Mouse (Mus musculus): Measurements from ENCODE around the gene Tril. TPM values are rescaled to one million over a fixed set of nuclear protein-coding genes. Genes with fewer than 3 reads are reported as not detected.
A peak's percentile ranks its signal among the peaks of the same experiment; 100 is the strongest.

Gene Tril
- polyA plus RNA-seq (2016; fragmentation: Nextera tagmentation; extraction: Ambion mirVana): 86.9 and 97.3 TPM in 2 replicates

DNA sequence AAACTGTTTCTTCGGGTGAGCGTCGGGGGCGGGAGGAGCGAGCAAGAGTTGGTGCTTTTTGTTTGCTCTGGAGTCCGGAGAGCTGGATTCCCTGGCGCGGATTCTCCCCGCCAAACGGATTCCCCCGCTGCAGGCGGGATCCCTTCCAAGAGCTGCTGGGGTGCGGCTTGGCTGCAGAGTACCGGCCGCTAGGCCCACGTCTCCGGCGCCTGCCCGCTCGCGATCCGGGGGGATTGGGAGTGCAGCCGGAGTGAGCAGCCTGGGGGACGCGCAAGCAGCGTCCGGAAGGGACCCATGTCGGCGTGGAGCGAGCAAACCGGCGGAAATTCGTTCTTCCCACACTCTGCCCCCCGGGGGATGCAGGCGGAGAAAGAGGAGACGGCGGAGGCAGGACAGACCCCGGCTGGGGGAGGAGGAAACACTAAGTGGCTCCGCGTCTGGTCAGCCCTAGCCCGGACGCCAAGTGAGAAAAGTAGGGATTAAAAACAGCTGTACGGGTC lies at the start of gene Tril:
TSS of gene Tril (minus strand) at position 345 of the 500 bp plus-strand sequence.
- H3K27ac ChIP-seq: peak within 1 kb of the TSS; percentile 99
- peaks cover 28% of the 10 kb centered on the region for H3K36me3 ChIP-seq
- no peaks in the 10 kb centered on the region for H3K9me3 ChIP-seq (replicated peaks)
- H3K4me3 ChIP-seq: peak within 1 kb of the TSS; percentile 76
- peaks cover 57% of the 10 kb centered on the region for H3K4me1 ChIP-seq
- peaks cover 21% of the 10 kb centered on the region for H3K27me3 ChIP-seq (ENCODE audit: low read depth, poor library complexity, severe bottlenecking)
- DNase-seq (ENCODE audit: low spot score): peak; percentile 89
- WGBS: under 1% methylated on average over 43 of the region's 43 CpGs

DNA sequence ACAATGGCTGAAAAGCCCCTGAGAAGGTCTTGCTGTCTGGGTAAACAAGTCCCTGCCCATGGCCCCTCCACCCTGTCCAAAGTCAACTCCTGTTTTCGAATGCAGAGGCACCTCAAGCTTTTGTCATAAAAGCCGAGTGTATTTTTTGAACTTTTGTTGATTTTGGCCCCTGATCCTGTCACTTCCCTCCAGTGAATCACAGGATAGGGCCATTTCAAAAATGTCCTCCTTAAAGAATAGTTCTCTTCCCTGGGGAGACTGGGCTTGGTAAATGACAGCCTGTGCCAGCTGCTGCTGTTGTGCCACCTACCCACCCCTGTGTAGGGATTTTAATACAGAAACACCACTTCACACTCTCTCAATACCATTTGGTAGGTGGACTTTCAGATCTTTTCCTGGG lies 42.4 kb upstream of the Tril start:
- Histone ChIP-seq H3K36me3 (no peaks in the 10 kb centered on the region), H3K27me3 (ENCODE audit: low read depth, poor library complexity, severe bottlenecking) (no peaks in the 10 kb centered on the region), H3K27ac (no peak overlapping the region), H3K4me1 (peaks cover 6% of the 10 kb centered on the region), H3K9me3 (replicated peaks) (no peaks in the 10 kb centered on the region), H3K4me3 (no peak overlapping the region)
- 86% methylated on average over 2 of the region's 2 CpGs for WGBS
- DNase-seq (ENCODE audit: low spot score): no peak

DNA sequence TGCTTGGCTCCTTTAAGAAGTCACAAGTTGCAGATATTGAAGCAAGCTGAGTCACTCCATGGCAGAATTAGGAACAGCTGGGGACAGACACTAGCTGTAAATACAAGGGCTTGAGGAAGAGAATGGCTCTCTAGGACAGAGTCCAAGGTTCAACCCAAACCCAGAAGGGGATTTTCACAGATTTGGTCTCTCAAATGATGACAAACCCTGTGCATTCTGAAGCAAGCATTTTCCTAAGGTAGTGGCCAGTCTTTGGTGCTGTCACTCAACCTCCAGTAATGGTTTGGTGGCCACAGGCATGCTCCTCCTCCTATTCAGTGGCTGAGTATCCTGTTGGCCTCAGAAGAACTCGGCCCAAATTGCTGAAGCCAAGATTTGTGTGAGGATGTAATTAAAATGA lies 38.5 kb upstream of the Tril start:
- no peaks in the 10 kb centered on the region for H3K36me3 ChIP-seq
- H3K27ac ChIP-seq: no peak overlapping the region
- no peaks in the 10 kb centered on the region for H3K27me3 ChIP-seq (ENCODE audit: low read depth, poor library complexity, severe bottlenecking)
- H3K9me3 ChIP-seq (replicated peaks): no peaks in the 10 kb centered on the region
- H3K4me1 ChIP-seq: peaks cover 12% of the 10 kb centered on the region
- DNase-seq (ENCODE audit: low spot score): no peak
- 60% methylated on average over 1 of the region's 1 CpGs for WGBS
- H3K4me3 ChIP-seq: no peak overlapping the region

DNA sequence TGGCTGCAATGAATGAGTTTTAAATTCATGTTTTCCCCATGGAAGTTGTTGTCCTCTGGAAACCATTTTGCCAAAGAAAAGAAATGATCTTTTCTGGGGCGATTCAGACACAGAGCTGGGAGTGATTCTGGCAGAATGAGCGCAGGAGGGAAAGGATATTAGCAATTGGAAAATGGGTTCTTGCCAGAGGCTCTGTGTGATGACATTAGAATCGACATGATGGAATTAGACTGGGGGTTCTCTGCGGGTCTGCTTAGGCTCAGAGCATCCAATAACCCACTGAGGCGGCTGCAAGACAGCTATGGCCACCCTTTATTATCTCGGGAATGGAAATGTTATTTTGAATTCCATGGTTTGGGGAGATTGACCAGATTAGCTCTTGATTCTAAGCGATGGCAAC lies 37.2 kb upstream of the Tril start:
- Histone ChIP-seq H3K9me3 (replicated peaks) (no peaks in the 10 kb centered on the region), H3K4me1 (peaks cover 19% of the 10 kb centered on the region), H3K4me3 (no peak overlapping the region), H3K27ac (no peak overlapping the region), H3K27me3 (ENCODE audit: low read depth, poor library complexity, severe bottlenecking) (no peaks in the 10 kb centered on the region), H3K36me3 (no peaks in the 10 kb centered on the region)
- WGBS: 79% methylated on average over 7 of the region's 7 CpGs
- no peak for DNase-seq (ENCODE audit: low spot score)

DNA sequence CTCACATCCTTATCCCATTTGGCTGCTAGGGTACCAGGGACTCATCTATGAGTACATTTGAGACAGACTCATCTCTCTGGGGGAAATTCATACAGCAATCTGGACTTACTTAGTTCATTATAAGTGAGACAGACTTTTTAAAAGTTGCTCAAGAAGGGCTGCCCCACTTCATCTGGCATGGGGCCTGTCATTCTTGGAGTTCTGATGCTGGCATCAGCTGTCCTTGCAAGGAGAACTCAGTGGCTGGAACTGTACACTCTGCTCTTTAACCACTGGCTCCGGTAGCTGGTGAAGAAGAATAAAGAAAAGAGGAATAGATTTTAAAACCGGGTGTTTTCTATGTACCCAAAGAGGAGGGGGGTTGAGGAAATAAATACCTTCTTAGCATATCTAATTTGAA lies 36.1 kb upstream of the Tril start:
- Histone ChIP-seq H3K27ac (no peak overlapping the region), H3K9me3 (replicated peaks) (no peaks in the 10 kb centered on the region)

DNA sequence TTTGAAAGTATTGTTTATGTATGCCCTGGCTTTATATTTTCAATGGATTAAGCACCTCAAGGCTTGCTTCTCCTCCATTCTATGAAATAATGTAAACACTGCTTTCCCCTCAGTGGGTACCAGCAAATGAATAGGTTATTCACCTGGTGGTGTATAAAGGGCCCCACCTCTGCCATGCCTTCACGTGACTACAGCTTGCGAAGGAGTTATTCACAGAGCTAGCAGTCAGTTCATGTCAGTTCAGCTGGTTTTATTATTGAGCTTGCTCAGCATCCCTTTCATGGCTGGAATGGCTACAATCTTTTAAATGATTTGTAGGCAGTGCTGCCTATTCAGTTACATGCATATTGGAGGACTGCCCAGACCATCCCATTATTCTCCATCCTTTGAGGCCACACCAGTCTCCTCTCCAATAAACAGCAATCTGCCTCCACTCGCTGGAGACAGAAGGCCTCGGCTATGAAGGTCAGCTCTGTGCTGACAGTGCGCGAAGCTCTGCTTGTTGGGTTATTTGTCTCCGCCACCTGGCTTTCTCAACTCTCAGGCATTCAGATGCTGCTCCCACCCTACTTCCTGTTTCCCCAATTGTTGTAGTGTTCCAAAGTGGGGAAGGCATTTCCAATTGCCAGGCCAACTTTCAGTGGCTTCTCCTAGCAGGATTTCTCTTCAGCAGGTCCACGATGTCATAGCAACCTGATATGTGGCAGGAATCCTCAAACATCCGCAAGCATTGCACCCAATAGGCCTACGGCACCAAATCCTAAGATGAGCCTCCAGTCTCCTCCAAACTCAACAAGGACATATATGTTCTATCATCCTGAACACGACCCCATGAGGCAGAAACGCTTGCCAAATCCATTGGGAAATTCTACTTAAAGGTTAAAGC lies 34.6 kb upstream of the Tril start:
- Histone ChIP-seq H3K36me3 (no peaks in the 10 kb centered on the region), H3K4me1 (peaks cover 19% of the 10 kb centered on the region), H3K4me3 (no peak overlapping the region), H3K27me3 (ENCODE audit: low read depth, poor library complexity, severe bottlenecking) (no peaks in the 10 kb centered on the region), H3K27ac (no peak overlapping the region), H3K9me3 (replicated peaks) (no peaks in the 10 kb centered on the region)
- WGBS: 89% methylated on average over 12 of the region's 12 CpGs
- no peak for DNase-seq (ENCODE audit: low spot score)

More for the DNA sequence above, 36.1 kb upstream of the Tril start:
- DNase-seq (ENCODE audit: low spot score): no peak
- no peaks in the 10 kb centered on the region for H3K36me3 ChIP-seq
- WGBS: 86% methylated on average over 2 of the region's 2 CpGs
- H3K4me3 ChIP-seq: no peak overlapping the region
- no peaks in the 10 kb centered on the region for H3K27me3 ChIP-seq (ENCODE audit: low read depth, poor library complexity, severe bottlenecking)
- peaks cover 19% of the 10 kb centered on the region for H3K4me1 ChIP-seq

DNA sequence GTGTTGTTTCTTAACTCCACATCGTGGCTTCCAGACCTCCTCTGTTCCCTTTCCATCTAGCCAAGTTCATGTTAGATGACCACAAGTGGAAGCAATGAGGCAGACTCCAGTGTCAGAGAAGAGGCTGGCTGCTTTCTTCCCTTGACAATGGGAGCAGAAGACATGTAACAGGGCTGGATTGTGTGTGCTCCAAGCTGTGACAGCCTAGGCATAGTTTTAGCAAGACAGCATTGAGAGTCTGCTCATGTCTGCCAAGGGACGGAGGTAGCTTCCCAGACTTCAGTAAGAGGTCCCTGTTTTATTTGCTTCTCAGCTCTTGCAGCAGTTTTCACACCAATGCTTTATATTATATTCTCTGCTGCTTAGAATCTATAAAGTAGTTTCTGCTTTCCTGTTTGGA lies 33.6 kb upstream of the Tril start:
- WGBS: 89% methylated on average over 2 of the region's 2 CpGs
- H3K9me3 ChIP-seq (replicated peaks): no peaks in the 10 kb centered on the region
- no peak for DNase-seq (ENCODE audit: low spot score)
- no peaks in the 10 kb centered on the region for H3K36me3 ChIP-seq
- peaks cover 21% of the 10 kb centered on the region for H3K4me1 ChIP-seq
- no peaks in the 10 kb centered on the region for H3K27me3 ChIP-seq (ENCODE audit: low read depth, poor library complexity, severe bottlenecking)
- H3K27ac ChIP-seq: no peak overlapping the region
- no peak overlapping the region for H3K4me3 ChIP-seq

DNA sequence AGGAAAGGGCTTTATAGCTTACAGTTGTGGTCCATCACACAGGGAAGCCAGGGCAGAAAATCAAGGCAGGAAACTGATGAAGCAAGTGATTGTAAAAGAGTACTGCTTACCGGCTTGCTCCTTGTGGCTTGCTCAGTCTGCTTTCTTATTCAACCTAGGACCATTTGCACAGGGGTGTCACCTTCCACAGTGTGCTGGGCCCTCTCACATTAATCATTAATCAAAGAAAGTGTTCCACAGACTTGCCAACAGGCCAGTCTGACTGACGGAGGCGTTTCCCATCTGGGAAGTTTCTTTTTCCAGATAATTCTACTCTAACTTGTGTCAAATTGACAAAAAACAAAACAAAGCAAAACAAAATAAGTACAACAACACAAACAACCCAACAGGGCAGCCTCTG lies 32.9 kb upstream of the Tril start:
- 64% methylated on average over 3 of the region's 3 CpGs for WGBS
- Histone ChIP-seq H3K27ac (no peak overlapping the region), H3K4me1 (peaks cover 25% of the 10 kb centered on the region), H3K27me3 (ENCODE audit: low read depth, poor library complexity, severe bottlenecking) (no peaks in the 10 kb centered on the region), H3K9me3 (replicated peaks) (no peaks in the 10 kb centered on the region), H3K36me3 (no peaks in the 10 kb centered on the region), H3K4me3 (no peak overlapping the region)
- DNase-seq (ENCODE audit: low spot score): no peak

DNA sequence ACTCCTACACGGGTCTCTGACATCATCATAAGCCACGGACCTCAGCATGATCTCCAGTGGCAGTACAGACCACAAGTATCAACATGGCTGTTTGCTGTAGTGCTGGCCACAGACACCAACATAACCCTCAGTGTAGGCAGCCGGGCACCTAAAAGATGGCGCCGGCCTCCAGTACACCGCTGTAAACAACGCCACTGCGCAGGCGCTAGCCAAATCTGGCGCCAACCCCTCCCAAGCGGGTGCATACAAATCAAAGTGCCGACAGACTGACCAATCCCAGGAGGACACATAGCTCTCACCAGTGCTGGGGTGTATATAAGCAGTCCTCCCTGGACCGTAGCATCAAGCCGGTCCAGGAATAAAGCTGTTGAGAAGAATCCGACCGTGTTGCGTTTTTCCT lies 24.0 kb upstream of the Tril start:
- no peak for DNase-seq (ENCODE audit: low spot score)
- Histone ChIP-seq H3K4me3 (no peak overlapping the region), H3K4me1 (peaks cover 27% of the 10 kb centered on the region), H3K36me3 (no peaks in the 10 kb centered on the region), H3K27ac (no peak overlapping the region), H3K27me3 (ENCODE audit: low read depth, poor library complexity, severe bottlenecking) (no peaks in the 10 kb centered on the region), H3K9me3 (replicated peaks) (no peaks in the 10 kb centered on the region)
- WGBS: 97% methylated on average over 17 of the region's 17 CpGs

DNA sequence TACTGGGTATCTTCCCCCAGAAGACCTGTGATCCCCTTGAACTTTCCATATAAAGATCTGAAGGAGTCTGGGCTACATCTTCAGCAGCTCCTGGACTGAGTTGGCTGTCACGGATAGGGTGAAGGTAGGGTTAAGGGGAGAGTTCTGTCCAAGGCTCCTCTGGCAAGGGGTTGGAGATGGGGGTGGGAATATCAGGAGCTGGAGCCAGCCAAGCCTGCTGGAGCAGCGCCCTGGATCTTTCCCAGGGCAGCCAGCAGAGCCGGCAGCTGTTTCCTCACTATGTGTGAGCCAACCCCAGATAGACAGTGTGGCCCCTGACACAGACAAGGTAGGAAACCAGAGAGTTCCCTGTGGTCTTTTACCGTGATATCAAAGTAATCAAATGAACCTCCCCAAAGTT lies 4.6 kb upstream of the Tril start:
- DNase-seq (ENCODE audit: low spot score): no peak
- no peak overlapping the region for H3K4me3 ChIP-seq
- H3K27ac ChIP-seq: no peak overlapping the region
- peaks cover 3% of the 10 kb centered on the region; the same call in 1 of the 2 replicates for H3K27me3 ChIP-seq (ENCODE audit: low read depth, poor library complexity, severe bottlenecking)
- peaks cover 15% of the 10 kb centered on the region for H3K4me1 ChIP-seq
- WGBS: 76% methylated on average over 4 of the region's 4 CpGs
- H3K36me3 ChIP-seq: no peaks in the 10 kb centered on the region
- no peaks in the 10 kb centered on the region for H3K9me3 ChIP-seq (replicated peaks)

DNA sequence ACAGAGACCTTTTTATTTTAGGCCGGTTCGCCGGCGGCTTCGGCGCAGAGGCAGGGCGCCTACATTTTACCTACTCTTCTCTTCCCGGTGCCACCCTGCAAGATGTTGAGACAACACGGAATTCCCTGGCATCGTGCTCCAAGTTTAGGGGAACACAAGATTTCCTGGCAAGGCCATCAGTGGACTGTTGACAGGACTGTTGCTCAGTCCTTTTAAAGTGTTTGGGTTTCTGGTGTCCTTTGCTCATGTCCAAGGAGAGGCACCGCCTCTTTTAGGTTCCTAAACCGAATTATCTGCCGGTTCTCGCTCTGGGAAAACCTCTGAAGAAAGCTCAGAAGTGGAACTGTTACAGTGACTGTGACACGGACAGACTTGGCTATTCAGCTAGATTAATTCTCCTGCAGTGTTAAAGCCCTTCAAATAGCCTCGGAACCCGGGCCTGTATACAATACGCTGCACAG lies 441 bp upstream of the Tril start:
- H3K9me3 ChIP-seq (replicated peaks): no peaks in the 10 kb centered on the region
- 2% methylated on average over 18 of the region's 18 CpGs for WGBS
- DNase-seq (ENCODE audit: low spot score): no peak
- H3K4me1 ChIP-seq: peaks cover 52% of the 10 kb centered on the region
- H3K4me3 ChIP-seq: peak overlapping the region; percentile 76
- H3K27me3 ChIP-seq (ENCODE audit: low read depth, poor library complexity, severe bottlenecking): peaks cover 21% of the 10 kb centered on the region
- H3K27ac ChIP-seq: peak overlapping the region; percentile 99
- peaks cover 23% of the 10 kb centered on the region for H3K36me3 ChIP-seq

DNA sequence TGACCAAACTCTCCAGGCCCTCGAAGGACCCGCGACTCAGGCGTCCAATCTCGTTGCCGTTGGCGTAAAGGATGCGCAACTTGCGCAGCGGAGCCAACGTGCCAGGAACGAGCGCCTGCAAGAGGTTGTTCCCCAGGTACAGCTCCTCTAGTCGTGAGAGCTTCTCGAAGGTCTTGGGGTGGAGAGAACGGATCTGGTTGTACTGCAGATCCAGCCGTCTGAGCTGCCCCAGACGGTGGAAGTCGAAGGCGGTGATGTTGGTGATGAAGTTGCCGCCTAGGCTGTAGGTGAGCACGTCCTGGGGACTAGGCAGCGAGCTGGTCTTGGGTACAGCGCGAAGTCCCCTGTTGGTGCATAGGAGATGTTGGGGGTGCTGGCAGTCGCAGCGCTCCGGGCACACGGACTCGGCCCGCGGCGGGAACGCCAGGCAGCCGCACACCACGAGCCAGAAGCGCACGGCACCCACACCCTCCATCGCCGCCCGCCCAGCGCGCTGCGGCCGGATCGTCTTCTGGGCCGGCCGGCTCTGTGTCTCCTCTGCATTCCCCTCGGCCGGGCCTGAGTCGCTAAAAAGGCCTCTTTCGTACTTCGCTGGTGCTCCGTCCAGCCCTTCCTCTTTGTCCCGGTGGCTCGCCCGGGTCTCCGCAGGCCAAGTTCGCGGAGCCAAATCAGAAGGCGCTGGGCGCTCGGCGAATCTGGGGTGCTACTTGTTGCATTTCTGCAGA lies 707 bp downstream of the Tril start:
- Histone ChIP-seq H3K27ac (peak overlapping the region; percentile 99), H3K4me1 (peaks cover 58% of the 10 kb centered on the region), H3K9me3 (replicated peaks) (no peaks in the 10 kb centered on the region), H3K27me3 (ENCODE audit: low read depth, poor library complexity, severe bottlenecking) (peaks cover 21% of the 10 kb centered on the region), H3K4me3 (peak overlapping the region; percentile 76), H3K36me3 (peaks cover 35% of the 10 kb centered on the region)
- under 1% methylated on average over 64 of the region's 64 CpGs for WGBS
- peak; percentile 76 for DNase-seq (ENCODE audit: low spot score)

Data from limb, embryonic 10.5 days (tissue).